Mouse (Mus musculus) liver, embryonic 13.5 days (tissue): ENCODE results near the gene Zfp14. TPM values are rescaled to one million over a fixed set of nuclear protein-coding genes. Genes with fewer than 3 reads are reported as not detected.
A peak's percentile ranks its signal among the peaks of the same experiment; 100 is the strongest.

Experiments
- ATAC-seq: fragments of 200-750 bp; cut with Nextera tagmentation; 2 replicates; pipeline ENCODE4 v1.8.0; 2017; ENCODE audit warnings: low read depth, mild to moderate bottlenecking, moderate number of reproducible peaks, moderate library complexity
- DNase-seq: peaks from one replicate; pipeline ENCODE4 v3.0.0; 2022
- H3K27ac ChIP-seq: fragments of 300-500 bp; sonication (generic); 2 replicates; pipeline ENCODE4 v1.5.1; 2015; ENCODE audit warnings: moderate library complexity, mild to moderate bottlenecking, inconsistent platforms
- H3K27me3 ChIP-seq: fragments of 300-500 bp; sonication (generic); 2 replicates; pipeline ENCODE4 v1.6.1; 2015; ENCODE audit warnings: mild to moderate bottlenecking, inconsistent platforms
- H3K36me3 ChIP-seq: fragments of 300-500 bp; sonication (generic); 2 replicates; pipeline ENCODE4 v1.6.1; 2015; ENCODE audit warnings: mild to moderate bottlenecking, inconsistent platforms
- H3K4me1 ChIP-seq: fragments of 300-500 bp; sonication (generic); replicated peaks from 2 replicates; pipeline ENCODE4 v1.6.1; 2015; ENCODE audit warnings: inconsistent platforms
- H3K4me2 ChIP-seq: fragments of 300-500 bp; sonication (generic); 2 replicates; pipeline ENCODE4 v1.6.1; 2015; ENCODE audit warnings: inconsistent platforms, mild to moderate bottlenecking, moderate library complexity
- H3K4me3 ChIP-seq: fragments of 300-500 bp; sonication (generic); replicated peaks from 2 replicates; pipeline ENCODE4 v1.5.1; 2015; ENCODE audit warnings: mild to moderate bottlenecking, inconsistent platforms
- H3K9ac ChIP-seq: fragments of 300-500 bp; sonication (generic); 2 replicates; pipeline ENCODE4 v1.6.1; 2015; ENCODE audit warnings: mild to moderate bottlenecking, inconsistent platforms
- H3K9me3 ChIP-seq: fragments of 300-500 bp; sonication (generic); replicated peaks from 2 replicates; pipeline ENCODE4 v1.6.1; 2016; ENCODE audit warnings: inconsistent platforms
- WGBS: fragments of 180-500 bp; shearing (Covaris S2); methylation state at CpG from one replicate; pipeline ENCODE4 v1.1.7; 2015; ENCODE audit not compliant: insufficient replicate concordance; 5-methylcytosine and 5-hydroxymethylcytosine counted together
- polyA plus RNA-seq: library from polyadenylated mRNA; unstranded; fragments of >200 nt; fragmentation: Nextera tagmentation; extraction: Ambion mirVana; gene quantifications from 2 replicates; pipeline ENCODE4 v1.2.1, GENCODE M21; 2015

Gene Zfp14
- polyA plus RNA-seq, 1 experiment from 2014 or later = 0.29 TPM

GRCm38 (mm10) chr7:30072146-30073028, 21.2 kb upstream of the Zfp14 start, which contains the start of gene Zfp82:
Gene Zfp82 (minus strand): TSS chr7:30072900.
- no peaks in the 10 kb centered on the region for H3K9me3 ChIP-seq
- peaks cover 17% of the 10 kb centered on the region for H3K4me1 ChIP-seq
- under 1% methylated on average over 50 of the region's 50 CpGs for WGBS
- peak within 1 kb of the TSS; percentile 68 for H3K27ac ChIP-seq
- peak; percentile 92 for ATAC-seq
- H3K36me3 ChIP-seq = peaks cover 13% of the 10 kb centered on the region; the same call in 1 of the 2 replicates
- DNase-seq = peak; percentile 81
- peak within 1 kb of the TSS; percentile 97 for H3K4me2 ChIP-seq
- H3K4me3 ChIP-seq = peak within 1 kb of the TSS; percentile 82
- no peaks in the 10 kb centered on the region for H3K27me3 ChIP-seq
- H3K9ac ChIP-seq = peak within 1 kb of the TSS; percentile 83

- no peak for ATAC-seq
- Histone ChIP-seq H3K4me2 (no peak overlapping the region), H3K27me3 (no peaks in the 10 kb centered on the region), H3K4me3 (no peak overlapping the region), H3K27ac (no peak overlapping the region), H3K9me3 (no peaks in the 10 kb centered on the region), H3K4me1 (no peaks in the 10 kb centered on the region), H3K36me3 (peaks cover 32% of the 10 kb centered on the region; the same call in 1 of the 2 replicates), H3K9ac (no peak overlapping the region)
- DNase-seq = no peak
- 71% methylated on average over 5 of the region's 5 CpGs for WGBS
Observed at GRCm38 (mm10) chr7:30064622-30065021, 13.4 kb upstream of the Zfp14 start.

GRCm38 (mm10) chr7:30062478-30062877, 11.3 kb upstream of the Zfp14 start:
- no peaks in the 10 kb centered on the region for H3K9me3 ChIP-seq
- H3K9ac ChIP-seq = no peak overlapping the region
- 73% methylated on average over 5 of the region's 5 CpGs for WGBS
- no peaks in the 10 kb centered on the region for H3K27me3 ChIP-seq
- H3K4me2 ChIP-seq = no peak overlapping the region
- DNase-seq (peak; percentile 15), ATAC-seq (no peak)
- H3K36me3 ChIP-seq = peaks cover 32% of the 10 kb centered on the region; the same call in 1 of the 2 replicates
- H3K4me3 ChIP-seq = no peak overlapping the region
- no peak overlapping the region for H3K27ac ChIP-seq
- no peaks in the 10 kb centered on the region for H3K4me1 ChIP-seq

GRCm38 (mm10) chr7:30060341-30060740, 9.2 kb upstream of the Zfp14 start:
- Histone ChIP-seq H3K4me3 (no peak overlapping the region), H3K4me2 (no peak overlapping the region), H3K36me3 (peaks cover 40% of the 10 kb centered on the region), H3K27ac (no peak overlapping the region), H3K27me3 (no peaks in the 10 kb centered on the region), H3K9me3 (no peaks in the 10 kb centered on the region), H3K4me1 (no peaks in the 10 kb centered on the region), H3K9ac (no peak overlapping the region)
- no peak for DNase-seq
- ATAC-seq = no peak
- WGBS = 85% methylated on average over 6 of the region's 6 CpGs

- no peaks in the 10 kb centered on the region for H3K9me3 ChIP-seq
- no peak overlapping the region for H3K9ac ChIP-seq
- no peak for ATAC-seq
- no peak for DNase-seq
- peaks cover 17% of the 10 kb centered on the region for H3K36me3 ChIP-seq
- H3K27ac ChIP-seq = no peak overlapping the region
- WGBS = 12% methylated on average over 3 of the region's 3 CpGs
- H3K4me1 ChIP-seq = peaks cover 16% of the 10 kb centered on the region
- H3K4me3 ChIP-seq = no peak overlapping the region
- no peaks in the 10 kb centered on the region for H3K27me3 ChIP-seq
- H3K4me2 ChIP-seq = no peak overlapping the region
Observed at GRCm38 (mm10) chr7:30053591-30053990, 2.4 kb upstream of the Zfp14 start.

- Histone ChIP-seq H3K27me3 (no peaks in the 10 kb centered on the region), H3K9ac (no peak overlapping the region), H3K4me2 (no peak overlapping the region), H3K4me1 (peaks cover 16% of the 10 kb centered on the region), H3K36me3 (no peaks in the 10 kb centered on the region), H3K4me3 (no peak overlapping the region), H3K27ac (no peak overlapping the region), H3K9me3 (no peaks in the 10 kb centered on the region)
- WGBS = 83% methylated on average over 4 of the region's 4 CpGs
- ATAC-seq = no peak
- no peak for DNase-seq
Observed at GRCm38 (mm10) chr7:30048126-30048525, 3.1 kb downstream of the Zfp14 start.

- Histone ChIP-seq H3K4me1 (no peaks in the 10 kb centered on the region), H3K4me2 (no peak overlapping the region), H3K36me3 (no peaks in the 10 kb centered on the region), H3K9ac (no peak overlapping the region), H3K27me3 (no peaks in the 10 kb centered on the region), H3K27ac (no peak overlapping the region), H3K4me3 (no peak overlapping the region), H3K9me3 (no peaks in the 10 kb centered on the region)
- WGBS = 52% methylated on average over 9 of the region's 9 CpGs
- ATAC-seq = no peak
- no peak for DNase-seq
Observed at GRCm38 (mm10) chr7:30044354-30044753, 6.8 kb downstream of the Zfp14 start.

- 84% methylated on average over 12 of the region's 12 CpGs for WGBS
- no peak overlapping the region for H3K4me3 ChIP-seq
- DNase-seq = no peak
- no peaks in the 10 kb centered on the region for H3K27me3 ChIP-seq
- no peak overlapping the region for H3K9ac ChIP-seq
- no peaks in the 10 kb centered on the region for H3K36me3 ChIP-seq
- H3K4me2 ChIP-seq = no peak overlapping the region
- no peaks in the 10 kb centered on the region for H3K9me3 ChIP-seq
- no peak for ATAC-seq
- no peak overlapping the region for H3K27ac ChIP-seq
- peaks cover 6% of the 10 kb centered on the region; the same call in 1 of the 2 replicates for H3K4me1 ChIP-seq
Observed at GRCm38 (mm10) chr7:30034331-30034730, 16.8 kb downstream of the Zfp14 start.

- H3K36me3 ChIP-seq = peaks cover 9% of the 10 kb centered on the region
- no peaks in the 10 kb centered on the region for H3K9me3 ChIP-seq
- WGBS = 73% methylated on average over 3 of the region's 3 CpGs
- H3K4me2 ChIP-seq = no peak overlapping the region
- DNase-seq = no peak
- no peak for ATAC-seq
- H3K27me3 ChIP-seq = no peaks in the 10 kb centered on the region
- H3K4me1 ChIP-seq = peaks cover 6% of the 10 kb centered on the region; the same call in 1 of the 2 replicates
- H3K4me3 ChIP-seq = no peak overlapping the region
- no peak overlapping the region for H3K9ac ChIP-seq
- H3K27ac ChIP-seq = no peak overlapping the region
Observed at GRCm38 (mm10) chr7:30031379-30031778, 19.8 kb downstream of the Zfp14 start.

- DNase-seq = no peak
- Histone ChIP-seq H3K27ac (no peak overlapping the region), H3K27me3 (no peaks in the 10 kb centered on the region), H3K9me3 (no peaks in the 10 kb centered on the region), H3K9ac (no peak overlapping the region), H3K4me1 (peaks cover 6% of the 10 kb centered on the region; the same call in 1 of the 2 replicates), H3K4me2 (no peak overlapping the region), H3K36me3 (peaks cover 14% of the 10 kb centered on the region), H3K4me3 (no peak overlapping the region)
- 27% methylated on average over 6 of the region's 6 CpGs for WGBS
- no peak for ATAC-seq
Observed at GRCm38 (mm10) chr7:30030677-30031076, 20.5 kb downstream of the Zfp14 start.

GRCm38 (mm10) chr7:30028572-30028971, 22.6 kb downstream of the Zfp14 start:
- peaks cover 33% of the 10 kb centered on the region for H3K36me3 ChIP-seq
- DNase-seq (no peak), ATAC-seq (no peak)
- no peaks in the 10 kb centered on the region for H3K4me1 ChIP-seq
- H3K27ac ChIP-seq = no peak overlapping the region
- H3K4me3 ChIP-seq = no peak overlapping the region
- no peak overlapping the region for H3K4me2 ChIP-seq
- no peaks in the 10 kb centered on the region for H3K27me3 ChIP-seq
- 70% methylated on average over 3 of the region's 3 CpGs for WGBS
- no peaks in the 10 kb centered on the region; the same call in 1 of the 2 replicates for H3K9me3 ChIP-seq
- H3K9ac ChIP-seq = no peak overlapping the region
